Mouse (Mus musculus) liver, adult 2 months (tissue): ENCODE measurements around the gene Dpy19l3.

ENCODE experiments used
- CTCF ChIP-seq: fragments of 200-500 bp; IDR thresholded peaks from 2 replicates; pipeline ENCODE4 v1.5.1; 2011; ENCODE audit warnings: low read depth, low read length, control low read depth
- POLR2A ChIP-seq: fragments of 200-500 bp; IDR thresholded peaks from 2 replicates; pipeline ENCODE4 v1.6.1; 2011; ENCODE audit warnings: low read length, control low read depth; ENCODE audit not compliant: insufficient read depth; ENCODE audit errors: extremely low read depth

DNA sequence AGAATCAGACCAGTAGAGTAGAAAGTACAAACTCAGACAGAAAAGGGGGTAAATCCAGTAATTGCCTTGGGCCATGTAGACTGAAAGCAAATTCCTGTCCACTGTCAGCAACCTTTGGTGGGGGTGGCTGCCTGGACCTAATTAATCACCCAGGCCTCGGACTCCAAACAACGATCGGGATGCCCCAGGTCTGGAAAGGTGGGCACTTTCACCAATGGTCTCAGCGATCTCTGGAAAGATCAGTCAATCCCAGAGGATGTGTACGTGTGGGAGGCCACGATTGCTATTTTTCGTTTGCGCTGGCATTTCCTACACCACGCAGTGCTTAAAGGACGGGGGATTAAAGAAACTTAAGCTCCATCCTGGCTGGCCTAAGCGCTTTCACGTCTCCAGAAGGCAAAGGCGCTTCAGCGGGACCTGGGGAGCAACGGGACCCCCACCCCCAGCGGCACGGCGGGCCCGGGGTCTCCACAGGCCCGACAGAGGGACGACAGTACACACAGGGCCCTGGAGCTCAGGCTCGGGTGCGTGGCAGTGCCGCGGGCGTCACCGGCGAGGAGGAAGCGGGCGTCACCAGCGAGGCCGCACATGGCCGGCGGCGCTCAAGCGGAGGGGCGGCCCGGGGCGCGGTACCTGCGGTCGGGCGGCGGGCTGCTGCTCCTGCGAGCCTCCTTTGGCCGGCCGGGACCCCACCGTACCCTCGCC is 48.1 kb upstream of the Dpy19l3 start:
- TF ChIP-seq POLR2A (no peak), CTCF (no peak)
